Mouse (Mus musculus): ENCODE measurements around the gene Srgap3. TPM values are rescaled to one million over a fixed set of nuclear protein-coding genes. Genes with fewer than 3 reads are reported as not detected.

The Srgap3 gene
- polyA plus RNA-seq, 2 experiments = 8.4 to 14.3 TPM

DNA sequence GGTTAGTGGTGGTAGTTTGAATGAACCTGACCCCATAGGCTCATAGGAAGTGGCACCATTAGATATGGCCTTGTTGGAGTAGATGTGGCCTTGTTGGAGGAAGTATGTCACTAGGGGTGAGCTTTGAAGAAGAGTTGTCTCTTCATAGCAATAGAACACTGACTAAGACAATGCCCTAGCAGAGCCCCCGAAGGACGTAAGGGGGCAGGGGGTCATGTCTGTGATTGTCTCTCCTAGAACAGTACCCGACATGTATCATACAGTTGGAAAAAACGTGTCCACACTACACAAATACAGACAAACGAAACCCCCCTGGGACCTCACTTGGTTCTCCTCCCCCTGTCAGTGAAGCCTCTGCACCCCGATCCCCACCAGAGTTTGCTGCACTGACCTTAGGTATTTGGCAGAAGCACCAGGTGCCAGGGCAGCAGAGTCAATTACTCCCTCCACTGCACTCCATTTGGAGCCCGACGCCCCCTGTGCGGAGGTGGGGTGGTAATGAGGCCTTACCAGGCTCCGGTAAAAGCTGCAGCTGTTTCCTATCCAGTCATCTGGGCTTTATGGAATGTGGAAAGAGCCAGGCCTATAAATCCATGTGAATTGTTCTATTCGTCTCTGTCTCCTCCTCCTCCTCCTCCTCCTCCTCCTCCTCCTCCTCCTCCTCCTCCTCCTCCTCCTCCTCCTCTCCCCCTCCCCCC lies 10.7 kb upstream of the Srgap3 start:
- DNase-seq (ENCODE audit: low spot score) (peak; percentile 78), ATAC-seq (ENCODE audit: low FRiP score, low read depth) (peak; percentile 87)
- TF ChIP-seq POLR2A (IDR thresholded peaks at IDR 0.05; ENCODE audit: borderline replicate concordance, extremely low read depth, insufficient read depth, insufficient read length) = no peak
- peak overlapping the region; percentile 14 for H3K4me2 ChIP-seq (replicated peaks; ENCODE audit: low read depth, low read length, severe bottlenecking)
- H3K9ac ChIP-seq (ENCODE audit: low read depth, low read length, severe bottlenecking) = no peak overlapping the region
- no peaks in the 10 kb centered on the region for H3K27me3 ChIP-seq (ENCODE audit: control insufficient read depth, insufficient read depth, low read length)
- no peaks in the 10 kb centered on the region for H3K9me3 ChIP-seq (ENCODE audit: control insufficient read depth, low read length)
- no peak overlapping the region for H3K4me3 ChIP-seq (replicated peaks; ENCODE audit: low read length)
- no peaks in the 10 kb centered on the region for H3K36me3 ChIP-seq (ENCODE audit: control insufficient read depth, insufficient read depth, low read length)
- WGBS = 20% methylated on average over 11 of the region's 11 CpGs
- H3K27ac ChIP-seq (replicated peaks; ENCODE audit: low read depth, low read length) = peak overlapping the region; percentile 75
- peaks cover 18% of the 10 kb centered on the region for H3K4me1 ChIP-seq (ENCODE audit: control insufficient read depth, insufficient read depth, low read length)

DNA sequence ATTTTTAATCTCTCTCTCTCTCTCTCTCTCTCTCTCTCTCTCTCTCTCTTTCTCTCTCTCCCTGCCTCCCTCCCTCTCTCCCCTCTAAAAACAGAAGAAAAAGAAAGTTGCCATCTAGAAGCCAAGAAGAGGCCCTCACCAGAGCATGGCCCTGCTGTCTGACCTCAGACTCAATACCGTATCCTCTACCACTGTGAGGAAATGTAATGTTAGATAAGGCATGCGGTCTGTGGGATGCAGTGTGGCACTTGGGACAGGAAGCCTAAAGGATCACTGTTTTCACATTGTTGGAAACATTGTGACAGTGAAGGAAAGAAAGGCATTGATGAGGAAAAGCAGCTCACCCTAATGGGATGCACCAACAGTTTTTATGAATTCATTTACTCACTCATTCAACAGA lies 8.7 kb upstream of the Srgap3 start:
- no peaks in the 10 kb centered on the region for H3K36me3 ChIP-seq (ENCODE audit: control insufficient read depth, insufficient read depth, low read length)
- no peak for DNase-seq (ENCODE audit: low spot score)
- peaks cover 18% of the 10 kb centered on the region for H3K4me1 ChIP-seq (ENCODE audit: control insufficient read depth, insufficient read depth, low read length)
- no peak overlapping the region for H3K27ac ChIP-seq (replicated peaks; ENCODE audit: low read depth, low read length)
- no peaks in the 10 kb centered on the region for H3K9me3 ChIP-seq (ENCODE audit: control insufficient read depth, low read length)
- 62% methylated on average over 2 of the region's 2 CpGs for WGBS
- H3K9ac ChIP-seq (ENCODE audit: low read depth, low read length, severe bottlenecking) = no peak overlapping the region
- no peak for TF ChIP-seq POLR2A (IDR thresholded peaks at IDR 0.05; ENCODE audit: borderline replicate concordance, extremely low read depth, insufficient read depth, insufficient read length)
- no peak for ATAC-seq (ENCODE audit: low FRiP score, low read depth)
- H3K4me2 ChIP-seq (replicated peaks; ENCODE audit: low read depth, low read length, severe bottlenecking) = no peak overlapping the region
- no peak overlapping the region for H3K4me3 ChIP-seq (replicated peaks; ENCODE audit: low read length)
- no peaks in the 10 kb centered on the region for H3K27me3 ChIP-seq (ENCODE audit: control insufficient read depth, insufficient read depth, low read length)

DNA sequence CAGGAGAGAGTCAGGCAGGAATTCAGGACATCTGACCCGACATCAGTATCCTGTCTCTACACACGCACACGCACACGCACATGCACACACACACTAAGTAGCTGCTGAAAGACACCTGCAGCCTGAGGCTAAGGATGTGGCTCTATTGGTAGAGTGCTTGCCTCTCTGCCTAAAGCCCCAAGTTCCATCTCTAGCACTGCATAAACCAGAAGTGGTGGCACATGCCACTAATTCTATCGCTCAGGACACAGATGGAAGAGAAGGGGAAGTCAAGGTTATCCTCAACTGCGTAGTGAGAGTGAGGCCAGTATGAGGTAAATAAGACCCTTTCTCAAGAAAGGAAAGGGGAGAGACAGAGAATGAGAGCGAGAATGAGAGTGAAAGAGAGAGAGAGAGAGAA lies 6.8 kb upstream of the Srgap3 start:
- TF ChIP-seq POLR2A (IDR thresholded peaks at IDR 0.05; ENCODE audit: borderline replicate concordance, extremely low read depth, insufficient read depth, insufficient read length) = no peak
- WGBS = 76% methylated on average over 7 of the region's 7 CpGs

DNA sequence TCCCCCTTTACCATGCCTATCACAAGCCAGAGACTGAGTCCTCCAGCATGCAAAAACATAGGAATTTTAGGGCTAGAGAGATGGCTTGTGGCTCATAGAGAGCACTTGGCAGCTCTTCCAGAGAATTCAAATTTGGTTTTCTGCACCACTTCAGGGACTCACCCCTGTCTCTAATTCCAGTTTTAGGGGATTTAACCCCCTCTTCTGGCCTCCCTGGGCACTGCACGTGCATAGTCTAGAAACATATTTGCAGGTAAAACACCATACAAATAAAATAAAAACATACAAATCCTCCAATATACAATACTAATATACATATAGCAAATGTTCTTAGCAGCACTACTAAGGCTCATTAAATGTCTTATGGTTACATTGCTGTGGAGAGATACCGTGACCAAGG lies 4.2 kb upstream of the Srgap3 start:
- no peak overlapping the region for H3K27ac ChIP-seq (replicated peaks; ENCODE audit: low read depth, low read length)
- ATAC-seq (ENCODE audit: low FRiP score, low read depth) (no peak), DNase-seq (ENCODE audit: low spot score) (no peak)
- no peak overlapping the region for H3K9ac ChIP-seq (ENCODE audit: low read depth, low read length, severe bottlenecking)
- 86% methylated on average over 2 of the region's 2 CpGs for WGBS
- no peaks in the 10 kb centered on the region for H3K36me3 ChIP-seq (ENCODE audit: control insufficient read depth, insufficient read depth, low read length)
- H3K9me3 ChIP-seq (ENCODE audit: control insufficient read depth, low read length) = no peaks in the 10 kb centered on the region
- H3K27me3 ChIP-seq (ENCODE audit: control insufficient read depth, insufficient read depth, low read length) = no peaks in the 10 kb centered on the region
- no peak for TF ChIP-seq POLR2A (IDR thresholded peaks at IDR 0.05; ENCODE audit: borderline replicate concordance, extremely low read depth, insufficient read depth, insufficient read length)
- H3K4me3 ChIP-seq (replicated peaks; ENCODE audit: low read length) = no peak overlapping the region
- no peak overlapping the region for H3K4me2 ChIP-seq (replicated peaks; ENCODE audit: low read depth, low read length, severe bottlenecking)
- peaks cover 11% of the 10 kb centered on the region for H3K4me1 ChIP-seq (ENCODE audit: control insufficient read depth, insufficient read depth, low read length)

More for the DNA sequence above, 6.8 kb upstream of the Srgap3 start:
- no peak overlapping the region for H3K4me2 ChIP-seq (replicated peaks; ENCODE audit: low read depth, low read length, severe bottlenecking)
- no peak overlapping the region for H3K27ac ChIP-seq (replicated peaks; ENCODE audit: low read depth, low read length)
- H3K36me3 ChIP-seq (ENCODE audit: control insufficient read depth, insufficient read depth, low read length) = no peaks in the 10 kb centered on the region
- DNase-seq (ENCODE audit: low spot score) = no peak
- no peaks in the 10 kb centered on the region for H3K9me3 ChIP-seq (ENCODE audit: control insufficient read depth, low read length)
- peaks cover 18% of the 10 kb centered on the region for H3K4me1 ChIP-seq (ENCODE audit: control insufficient read depth, insufficient read depth, low read length)
- no peak for ATAC-seq (ENCODE audit: low FRiP score, low read depth)
- no peak overlapping the region for H3K4me3 ChIP-seq (replicated peaks; ENCODE audit: low read length)
- no peak overlapping the region for H3K9ac ChIP-seq (ENCODE audit: low read depth, low read length, severe bottlenecking)
- no peaks in the 10 kb centered on the region for H3K27me3 ChIP-seq (ENCODE audit: control insufficient read depth, insufficient read depth, low read length)

DNA sequence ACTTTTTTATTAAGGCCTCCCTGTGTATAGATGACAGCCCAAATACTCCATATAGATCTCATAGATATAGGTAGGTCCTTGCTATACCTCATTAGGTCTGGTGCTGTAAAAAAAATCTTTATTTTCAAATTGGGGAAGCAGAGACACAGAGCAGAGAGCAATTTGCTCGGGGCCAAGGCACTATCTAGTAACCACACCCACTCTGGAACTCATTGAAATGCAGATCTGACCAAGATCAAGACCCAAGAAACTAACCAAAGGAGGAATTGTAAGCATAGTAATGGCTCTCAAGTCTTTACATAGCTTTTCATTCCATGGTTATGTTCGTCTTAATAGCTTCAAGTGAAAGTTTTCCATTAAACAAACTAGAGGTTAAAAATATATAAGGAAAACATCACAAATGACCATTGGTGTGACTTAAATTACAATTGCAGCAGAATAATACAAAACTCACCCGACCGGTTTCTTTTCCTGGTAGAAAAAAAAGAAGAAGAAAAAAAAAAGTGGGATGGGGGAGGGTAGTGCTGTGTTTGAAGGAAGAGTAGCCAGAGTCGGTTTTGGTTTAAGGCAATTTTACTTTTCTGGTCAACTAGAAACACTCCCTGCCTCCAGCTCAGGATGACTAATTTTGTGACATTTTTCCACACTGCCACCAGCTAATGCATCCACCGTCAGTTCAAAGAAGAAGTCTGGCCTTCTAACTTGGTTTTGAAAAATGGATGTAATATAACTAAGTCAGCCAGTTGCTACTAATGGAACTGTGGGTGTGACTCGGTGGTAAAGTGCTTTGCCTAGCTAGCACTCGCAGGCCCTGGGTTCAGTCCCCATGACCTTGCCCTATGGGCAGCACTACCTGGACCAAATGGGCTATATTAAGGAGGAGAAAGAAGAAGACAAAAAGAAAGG lies 3.4 kb upstream of the Srgap3 start:
- no peak for TF ChIP-seq POLR2A (IDR thresholded peaks at IDR 0.05; ENCODE audit: borderline replicate concordance, extremely low read depth, insufficient read depth, insufficient read length)
- peaks cover 13% of the 10 kb centered on the region for H3K4me1 ChIP-seq (ENCODE audit: control insufficient read depth, insufficient read depth, low read length)
- no peak overlapping the region for H3K4me2 ChIP-seq (replicated peaks; ENCODE audit: low read depth, low read length, severe bottlenecking)
- no peaks in the 10 kb centered on the region for H3K36me3 ChIP-seq (ENCODE audit: control insufficient read depth, insufficient read depth, low read length)
- H3K9me3 ChIP-seq (ENCODE audit: control insufficient read depth, low read length) = no peaks in the 10 kb centered on the region
- H3K27ac ChIP-seq (replicated peaks; ENCODE audit: low read depth, low read length) = no peak overlapping the region
- DNase-seq (ENCODE audit: low spot score) (no peak), ATAC-seq (ENCODE audit: low FRiP score, low read depth) (no peak)
- no peak overlapping the region for H3K9ac ChIP-seq (ENCODE audit: low read depth, low read length, severe bottlenecking)
- no peaks in the 10 kb centered on the region for H3K27me3 ChIP-seq (ENCODE audit: control insufficient read depth, insufficient read depth, low read length)
- 42% methylated on average over 8 of the region's 8 CpGs for WGBS
- H3K4me3 ChIP-seq (replicated peaks; ENCODE audit: low read length) = no peak overlapping the region
